Mouse (Mus musculus) megakaryocyte, embryonic 14.5 days (primary cell): ENCODE results near the gene Grap2.

ENCODE experiments used
- FLI1 ChIP-seq: IDR thresholded peaks from 2 replicates; pipeline ENCODE4 v1.6.1; 2012; ENCODE audit warnings: low read length, inconsistent platforms, mixed read lengths
- GATA1 ChIP-seq: IDR thresholded peaks from 3 replicates; pipeline ENCODE4 v1.6.1; 2012; ENCODE audit warnings: mixed read lengths, low read length, inconsistent platforms, borderline replicate concordance

GRCm38 (mm10) chr15:80567731-80568130 lies 4.7 kb upstream of the Grap2 start:
- TF ChIP-seq FLI1 = no peak
- TF ChIP-seq GATA1 = no peak
